Mouse (Mus musculus) heart, embryonic 14.5 days (tissue): Measurements from ENCODE around the gene Gm7102. TPM values are rescaled to one million over a fixed set of nuclear protein-coding genes. Genes with fewer than 3 reads are reported as not detected.
A peak's percentile ranks its signal among the peaks of the same experiment; 100 is the strongest.

Experiments used
- ATAC-seq: fragments of 200-750 bp; cut with Nextera tagmentation; 2 replicates; pipeline ENCODE4 v1.8.0; 2017; ENCODE audit warnings: low read depth, moderate TSS enrichment; ENCODE audit not compliant: insufficient number of reproducible peaks, insufficient read depth, low FRiP score
- H3K27ac ChIP-seq, 2 experiments: fragments of 200-500 bp in 1 of 2; fragments of 300-500 bp in 1 of 2; sonication (generic) in 1 of 2; replicated peaks in 1 of 2; 2 replicates each; pipeline ENCODE4 v1.5.1; 2012 to 2014; ENCODE audit warnings: low read depth in 2 of 2, low read length in 2 of 2, control low read depth in 1 of 2, mild to moderate bottlenecking in 1 of 2, mixed read lengths in 1 of 2; ENCODE audit not compliant: control insufficient read depth in 1 of 2, insufficient read depth in 1 of 2
- H3K27me3 ChIP-seq: fragments of 300-500 bp; sonication (generic); 2 replicates; pipeline ENCODE4 v1.6.1; 2014; ENCODE audit warnings: mild to moderate bottlenecking, low read length, control low read depth; ENCODE audit not compliant: control insufficient read depth, insufficient read depth
- H3K36me3 ChIP-seq: fragments of 300-500 bp; sonication (generic); 2 replicates; pipeline ENCODE4 v1.6.1; 2014; ENCODE audit warnings: mild to moderate bottlenecking, control low read depth, low read length, mixed read lengths; ENCODE audit not compliant: control insufficient read depth, insufficient read depth
- H3K4me1 ChIP-seq, 2 experiments: fragments of 200-500 bp in 1 of 2; fragments of 300-500 bp in 1 of 2; sonication (generic) in 1 of 2; 2 replicates each; pipeline ENCODE4 v1.6.1; 2012 to 2014; ENCODE audit warnings: low read length in 2 of 2, control low read depth in 1 of 2, mixed read lengths in 1 of 2; ENCODE audit not compliant: control insufficient read depth in 2 of 2, insufficient read depth in 2 of 2
- H3K4me2 ChIP-seq: fragments of 300-500 bp; sonication (generic); 2 replicates; pipeline ENCODE4 v1.6.1; 2014; ENCODE audit warnings: mild to moderate bottlenecking, low read length
- H3K4me3 ChIP-seq, 2 experiments: fragments of 200-500 bp in 1 of 2; fragments of 300-500 bp in 1 of 2; sonication (generic) in 1 of 2; 2 replicates each; pipeline ENCODE4 v1.5.1; 2012 to 2014; ENCODE audit warnings: low read length in 2 of 2, mild to moderate bottlenecking in 2 of 2, control low read depth in 1 of 2, low read depth in 1 of 2, moderate library complexity in 1 of 2; ENCODE audit not compliant: control insufficient read depth in 1 of 2, insufficient read depth in 1 of 2
- H3K9ac ChIP-seq: fragments of 300-500 bp; sonication (generic); 2 replicates; pipeline ENCODE4 v1.6.1; 2014; ENCODE audit warnings: mild to moderate bottlenecking, low read length
- H3K9me3 ChIP-seq: fragments of 300-500 bp; sonication (generic); 2 replicates; pipeline ENCODE4 v1.6.1; 2016; ENCODE audit warnings: low read length, control low read depth; ENCODE audit not compliant: control insufficient read depth
- WGBS: fragments of 180-500 bp; shearing (Covaris S2); extraction: QIAGEN DNeasy Blood & Tissue Kit; methylation state at CpG from one replicate; pipeline ENCODE4 v1.1.7; 2014; 5-methylcytosine and 5-hydroxymethylcytosine counted together
- polyA plus RNA-seq: library from polyadenylated mRNA; unstranded; fragments of >200 nt; fragmentation: Nextera tagmentation; extraction: Ambion mirVana; gene quantifications from 2 replicates; pipeline ENCODE4 v1.2.1, GENCODE M21; 2014

The Gm7102 gene
- polyA plus RNA-seq, 1 experiment from 2014 or later, result not detected

GRCm38 (mm10) chr19:61151701-61152420, 24.2 kb downstream of the Gm7102 start:
- Histone ChIP-seq H3K27ac (no peak overlapping the region), H3K4me3 (peak overlapping the region; percentile 45 to 60), H3K9ac (peak overlapping the region; percentile 66), H3K4me2 (peak overlapping the region; percentile 84), H3K4me1 (no peaks in the 10 kb centered on the region), H3K9me3 (0 out of 2 replicates have a peak, but pooled peaks cover 2% of the 10 kb centered on the region), H3K36me3 (no peaks in the 10 kb centered on the region), H3K27me3 (no peaks in the 10 kb centered on the region)
- no peak for ATAC-seq
- 4% methylated on average over 27 of the region's 27 CpGs for WGBS

GRCm38 (mm10) chr19:61151372-61151700, 24.8 kb downstream of the Gm7102 start:
- H3K27me3 ChIP-seq, result no peaks in the 10 kb centered on the region
- peak overlapping the region; percentile 66 for H3K9ac ChIP-seq
- peak overlapping the region; percentile 45 to 60 for H3K4me3 ChIP-seq
- peak overlapping the region; percentile 84 for H3K4me2 ChIP-seq
- H3K27ac ChIP-seq, result no peak overlapping the region
- H3K9me3 ChIP-seq, result 0 out of 2 replicates have a peak, but pooled peaks cover 2% of the 10 kb centered on the region
- no peaks in the 10 kb centered on the region for H3K4me1 ChIP-seq
- ATAC-seq, result no peak
- H3K36me3 ChIP-seq, result no peaks in the 10 kb centered on the region
- 7% methylated on average over 8 of the region's 8 CpGs for WGBS

- no peaks in the 10 kb centered on the region for H3K36me3 ChIP-seq
- peak overlapping the region in 1 of 2 experiments; percentile 71; a peak in 2 of 4 replicates for H3K4me3 ChIP-seq
- H3K4me2 ChIP-seq, result peak overlapping the region; percentile 74
- no peak for ATAC-seq
- H3K27ac ChIP-seq, result 0 out of 4 replicates have a peak overlapping the region, but pooled peaks of 1 of the 2 experiments have one; percentile 29
- peak overlapping the region; percentile 82 for H3K9ac ChIP-seq
- H3K9me3 ChIP-seq, result no peaks in the 10 kb centered on the region
- H3K4me1 ChIP-seq, result peaks cover 0 to 10% of the 10 kb centered on the region in 2 experiments; a peak in 2 of 4 replicates
- 17% methylated on average over 4 of the region's 4 CpGs for WGBS
- no peaks in the 10 kb centered on the region for H3K27me3 ChIP-seq
Observed at GRCm38 (mm10) chr19:61141299-61141698, 34.8 kb downstream of the Gm7102 start.

- Histone ChIP-seq H3K27me3 (no peaks in the 10 kb centered on the region), H3K4me3 (peak within 1 kb of the TSS; percentile 71 to 87), H3K9ac (peak within 1 kb of the TSS; percentile 82), H3K36me3 (no peaks in the 10 kb centered on the region), H3K27ac (peak within 1 kb of the TSS; percentile 29 to 57), H3K9me3 (no peaks in the 10 kb centered on the region), H3K4me1 (peaks cover 0 to 10% of the 10 kb centered on the region in 2 experiments; a peak in 2 of 4 replicates), H3K4me2 (peak within 1 kb of the TSS; percentile 74)
- peak; percentile 96 for ATAC-seq
- WGBS, result under 1% methylated on average over 18 of the region's 18 CpGs
Observed at GRCm38 (mm10) chr19:61140342-61141206, 35.5 kb downstream of the Gm7102 start, which contains the start of gene Zfp950. Zfp950 (minus strand) TSS chr19:61140840.

GRCm38 (mm10) chr19:61138655-61139054, 37.5 kb downstream of the Gm7102 start:
- Histone ChIP-seq H3K27me3 (no peaks in the 10 kb centered on the region), H3K27ac (no peak overlapping the region)

GRCm38 (mm10) chr19:61131096-61131495, 45.0 kb downstream of the Gm7102 start:
- Histone ChIP-seq H3K4me1 (no peaks in the 10 kb centered on the region), H3K9ac (no peak overlapping the region), H3K27me3 (no peaks in the 10 kb centered on the region)

More at GRCm38 (mm10) chr19:61138655-61139054, 37.5 kb downstream of the Gm7102 start:
- Histone ChIP-seq H3K4me1 (peaks cover 0 to 10% of the 10 kb centered on the region in 2 experiments; a peak in 2 of 4 replicates), H3K36me3 (no peaks in the 10 kb centered on the region), H3K9me3 (no peaks in the 10 kb centered on the region), H3K4me3 (no peak overlapping the region), H3K4me2 (no peak overlapping the region), H3K9ac (no peak overlapping the region)
- no peak for ATAC-seq

More at GRCm38 (mm10) chr19:61131096-61131495, 45.0 kb downstream of the Gm7102 start:
- Histone ChIP-seq H3K27ac (no peak overlapping the region), H3K4me3 (no peak overlapping the region), H3K9me3 (no peaks in the 10 kb centered on the region), H3K4me2 (no peak overlapping the region), H3K36me3 (peaks cover 12% of the 10 kb centered on the region)
- ATAC-seq, result no peak
- WGBS, result 87% methylated on average over 10 of the region's 10 CpGs
